Mouse (Mus musculus): Measurements from ENCODE around the gene Guca1a. TPM values are rescaled to one million over a fixed set of nuclear protein-coding genes. Genes with fewer than 3 reads are reported as not detected.
"Not testable (repeated sequence)": the region's sequence is repeated elsewhere in the genome, so short reads cannot be mapped to it uniquely, and the experiment has no call there.

The Guca1a gene
- polyA plus RNA-seq, 1 experiment from 2014 or later, result 0.81 TPM

GRCm38 (mm10) chr17:47436907-47437547 is 36.6 kb upstream of the Guca1a start, which contains the start of gene 1700001C19Rik:
Gene 1700001C19Rik, minus strand, starts transcription at chr17:47437376.
- peak within 1 kb of the TSS; percentile 71 for H3K27ac ChIP-seq (replicated peaks)
- no peaks in the 10 kb centered on the region for H3K36me3 ChIP-seq (replicated peaks)
- under 1% methylated on average over 25 of the region's 25 CpGs for WGBS
- DNase-seq (ENCODE audit: low spot score), result peak; percentile 47
- H3K4me1 ChIP-seq, result peaks cover 44% of the 10 kb centered on the region
- H3K9me3 ChIP-seq, result no peaks in the 10 kb centered on the region
- peak within 1 kb of the TSS; percentile 56 for H3K4me3 ChIP-seq
- peaks cover 71% of the 10 kb centered on the region for H3K27me3 ChIP-seq (replicated peaks; ENCODE audit: low read depth, poor library complexity, severe bottlenecking)

- Histone ChIP-seq H3K4me3 (peak within 1 kb of the TSS; percentile 56), H3K4me1 (peaks cover 37% of the 10 kb centered on the region), H3K36me3 (replicated peaks) (no peaks in the 10 kb centered on the region), H3K27ac (replicated peaks) (peak within 1 kb of the TSS; percentile 71), H3K27me3 (replicated peaks; ENCODE audit: low read depth, poor library complexity, severe bottlenecking) (peaks cover 69% of the 10 kb centered on the region), H3K9me3 (no peaks in the 10 kb centered on the region)
- peak; percentile 74 for DNase-seq (ENCODE audit: low spot score)
- 1% methylated on average over 45 of the region's 45 CpGs for WGBS
These were observed 35.9 kb upstream of the Guca1a start, which contains the start of gene AI661453 for GRCm38 (mm10) chr17:47436156-47436906. Gene AI661453, plus strand, starts transcription at chr17:47436615.

- peaks cover 18% of the 10 kb centered on the region for H3K4me1 ChIP-seq
- no peak overlapping the region for H3K27ac ChIP-seq (replicated peaks)
- H3K9me3 ChIP-seq, result no peaks in the 10 kb centered on the region
- WGBS, result 64% methylated on average over 5 of the region's 5 CpGs
- no peaks in the 10 kb centered on the region for H3K36me3 ChIP-seq (replicated peaks)
- DNase-seq (ENCODE audit: low spot score), result no peak
- no peak overlapping the region for H3K4me3 ChIP-seq
- peaks cover 21% of the 10 kb centered on the region for H3K27me3 ChIP-seq (replicated peaks; ENCODE audit: low read depth, poor library complexity, severe bottlenecking)
These were observed 30.4 kb upstream of the Guca1a start for GRCm38 (mm10) chr17:47430815-47431214.

GRCm38 (mm10) chr17:47428831-47429304 is 28.5 kb upstream of the Guca1a start:
- Histone ChIP-seq H3K27ac (replicated peaks) (peak overlapping the region; percentile 19; the same call in 1 of the 2 replicates), H3K4me3 (0 out of 2 replicates have a peak overlapping the region, but pooled peaks have one; percentile 16), H3K4me1 (peaks cover 18% of the 10 kb centered on the region), H3K36me3 (replicated peaks) (no peaks in the 10 kb centered on the region), H3K27me3 (replicated peaks; ENCODE audit: low read depth, poor library complexity, severe bottlenecking) (peaks cover 12% of the 10 kb centered on the region; the same call in 1 of the 2 replicates), H3K9me3 (no peaks in the 10 kb centered on the region)
- peak; percentile 74 for DNase-seq (ENCODE audit: low spot score)
- WGBS, result 9% methylated on average over 8 of the region's 8 CpGs

- no peak overlapping the region for H3K4me3 ChIP-seq
- peaks cover 18% of the 10 kb centered on the region for H3K4me1 ChIP-seq
- no peak for DNase-seq (ENCODE audit: low spot score)
- no peaks in the 10 kb centered on the region for H3K36me3 ChIP-seq (replicated peaks)
- H3K27ac ChIP-seq (replicated peaks), result no peak overlapping the region
- H3K9me3 ChIP-seq, result no peaks in the 10 kb centered on the region
- peaks cover 12% of the 10 kb centered on the region; the same call in 1 of the 2 replicates for H3K27me3 ChIP-seq (replicated peaks; ENCODE audit: low read depth, poor library complexity, severe bottlenecking)
- WGBS, result 66% methylated on average over 6 of the region's 6 CpGs
These were observed 26.9 kb upstream of the Guca1a start for GRCm38 (mm10) chr17:47427316-47427715.

- no peak overlapping the region for H3K27ac ChIP-seq (replicated peaks)
- no peaks in the 10 kb centered on the region for H3K36me3 ChIP-seq (replicated peaks)
- H3K9me3 ChIP-seq, result no peaks in the 10 kb centered on the region
- 85% methylated on average over 6 of the region's 6 CpGs for WGBS
- H3K4me1 ChIP-seq, result peaks cover 16% of the 10 kb centered on the region
- DNase-seq (ENCODE audit: low spot score), result no peak
- no peaks in the 10 kb centered on the region; the same call in 1 of the 2 replicates for H3K27me3 ChIP-seq (replicated peaks; ENCODE audit: low read depth, poor library complexity, severe bottlenecking)
- no peak overlapping the region for H3K4me3 ChIP-seq
These were observed 23.8 kb upstream of the Guca1a start for GRCm38 (mm10) chr17:47424186-47424585.

- not testable (repeated sequence) for H3K27me3 ChIP-seq (replicated peaks; ENCODE audit: low read depth, poor library complexity, severe bottlenecking); DNase-seq (ENCODE audit: low spot score); H3K4me1 ChIP-seq; H3K4me3 ChIP-seq; H3K36me3 ChIP-seq (replicated peaks); H3K27ac ChIP-seq (replicated peaks); H3K9me3 ChIP-seq
- WGBS, result 90% methylated on average over 1 of the region's 1 CpGs
These were observed 22.2 kb upstream of the Guca1a start for GRCm38 (mm10) chr17:47422616-47423015.

GRCm38 (mm10) chr17:47421566-47421965 is 21.2 kb upstream of the Guca1a start:
- Histone ChIP-seq H3K4me3 (no peak overlapping the region), H3K27me3 (replicated peaks; ENCODE audit: low read depth, poor library complexity, severe bottlenecking) (no peaks in the 10 kb centered on the region), H3K27ac (replicated peaks) (no peak overlapping the region), H3K9me3 (no peaks in the 10 kb centered on the region), H3K4me1 (no peaks in the 10 kb centered on the region), H3K36me3 (replicated peaks) (no peaks in the 10 kb centered on the region)
- 84% methylated on average over 3 of the region's 3 CpGs for WGBS
- DNase-seq (ENCODE audit: low spot score), result no peak

GRCm38 (mm10) chr17:47420195-47420594 is 19.8 kb upstream of the Guca1a start:
- H3K27ac ChIP-seq (replicated peaks), result no peak overlapping the region
- no peaks in the 10 kb centered on the region for H3K36me3 ChIP-seq (replicated peaks)
- WGBS, result 73% methylated on average over 2 of the region's 2 CpGs
- no peak overlapping the region for H3K4me3 ChIP-seq
- no peaks in the 10 kb centered on the region for H3K9me3 ChIP-seq
- 0 out of 2 replicates have a peak, but pooled peaks cover 3% of the 10 kb centered on the region for H3K27me3 ChIP-seq (replicated peaks; ENCODE audit: low read depth, poor library complexity, severe bottlenecking)
- no peak for DNase-seq (ENCODE audit: low spot score)
- H3K4me1 ChIP-seq, result no peaks in the 10 kb centered on the region

- 3% methylated on average over 74 of the region's 74 CpGs for WGBS
- H3K4me1 ChIP-seq, result not testable (repeated sequence)
- DNase-seq (ENCODE audit: low spot score), result peak; percentile 49
These were observed 9.8 kb upstream of the Guca1a start for GRCm38 (mm10) chr17:47409897-47410861.

GRCm38 (mm10) chr17:47408558-47408898 is 8.1 kb upstream of the Guca1a start:
- 25% methylated on average over 8 of the region's 8 CpGs for WGBS
- peak; percentile 76 for DNase-seq (ENCODE audit: low spot score)
- H3K27me3 ChIP-seq (replicated peaks; ENCODE audit: low read depth, poor library complexity, severe bottlenecking), result peaks cover 82% of the 10 kb centered on the region
- H3K27ac ChIP-seq (replicated peaks), result no peak overlapping the region
- no peaks in the 10 kb centered on the region for H3K36me3 ChIP-seq (replicated peaks)
- peaks cover 6% of the 10 kb centered on the region; the same call in 1 of the 2 replicates for H3K4me1 ChIP-seq
- no peaks in the 10 kb centered on the region for H3K9me3 ChIP-seq
- H3K4me3 ChIP-seq, result no peak overlapping the region

More at GRCm38 (mm10) chr17:47409897-47410861, 9.8 kb upstream of the Guca1a start:
- Histone ChIP-seq H3K4me3 (peak overlapping the region; percentile 55), H3K27me3 (replicated peaks; ENCODE audit: low read depth, poor library complexity, severe bottlenecking) (peaks cover 83% of the 10 kb centered on the region)
- H3K36me3 ChIP-seq (replicated peaks); H3K27ac ChIP-seq (replicated peaks); H3K9me3 ChIP-seq: not testable (repeated sequence)

Data from embryonic facial prominence, embryonic 10.5 days (tissue).